Mouse (Mus musculus): ENCODE measurements around the gene Fhl3. TPM values are rescaled to one million over a fixed set of nuclear protein-coding genes. Genes with fewer than 3 reads are reported as not detected.
A peak's percentile ranks its signal among the peaks of the same experiment; 100 is the strongest.
"Not testable (repeated sequence)": the region's sequence is repeated elsewhere in the genome, so short reads cannot be mapped to it uniquely, and the experiment has no call there.

Fhl3 gene
- polyA plus RNA-seq, 1 experiment, result 114 TPM

- TF ChIP-seq CTCF (IDR thresholded peaks at IDR 0.05; ENCODE audit: control insufficient read depth, insufficient read depth, low read length) (no peak), POLR2A (IDR thresholded peaks at IDR 0.05; ENCODE audit: borderline replicate concordance, control insufficient read depth, low read depth, low read length) (no peak)
- peak overlapping the region; percentile 67 for H3K4me3 ChIP-seq (replicated peaks; ENCODE audit: control insufficient read depth, low read depth, low read length)
- peaks cover 14% of the 10 kb centered on the region for H3K4me1 ChIP-seq (ENCODE audit: control insufficient read depth, insufficient read depth, low read length)
- H3K27ac ChIP-seq (ENCODE audit: control insufficient read depth, insufficient read depth, low read depth, low read length, poor library complexity), result peak overlapping the region; percentile 74
- 7% methylated on average over 22 of the region's 22 CpGs for WGBS
Observed at GRCm38 (mm10) chr4:124701052-124701845, 748 bp downstream of the Fhl3 start.

- Histone ChIP-seq H3K4me3 (replicated peaks; ENCODE audit: control insufficient read depth, low read depth, low read length) (no peak overlapping the region), H3K27ac (ENCODE audit: control insufficient read depth, insufficient read depth, low read depth, low read length, poor library complexity) (no peak overlapping the region), H3K4me1 (ENCODE audit: control insufficient read depth, insufficient read depth, low read length) (peaks cover 14% of the 10 kb centered on the region)
- WGBS, result 58% methylated on average over 5 of the region's 5 CpGs
- TF ChIP-seq CTCF (IDR thresholded peaks at IDR 0.05; ENCODE audit: control insufficient read depth, insufficient read depth, low read length) (no peak), POLR2A (IDR thresholded peaks at IDR 0.05; ENCODE audit: borderline replicate concordance, control insufficient read depth, low read depth, low read length) (no peak)
Observed at GRCm38 (mm10) chr4:124701916-124702315, 1.4 kb downstream of the Fhl3 start.

GRCm38 (mm10) chr4:124703406-124703805 lies 2.9 kb downstream of the Fhl3 start:
- Histone ChIP-seq H3K4me3 (replicated peaks; ENCODE audit: control insufficient read depth, low read depth, low read length) (peak overlapping the region; percentile 44), H3K4me1 (ENCODE audit: control insufficient read depth, insufficient read depth, low read length) (peaks cover 14% of the 10 kb centered on the region), H3K27ac (ENCODE audit: control insufficient read depth, insufficient read depth, low read depth, low read length, poor library complexity) (peak overlapping the region; percentile 69)
- 0 out of 2 replicates have a peak, but pooled peaks have one; percentile 20 for TF ChIP-seq POLR2A (IDR thresholded peaks at IDR 0.05; ENCODE audit: borderline replicate concordance, control insufficient read depth, low read depth, low read length)
- TF ChIP-seq CTCF (IDR thresholded peaks at IDR 0.05; ENCODE audit: control insufficient read depth, insufficient read depth, low read length), result no peak
- WGBS, result 28% methylated on average over 2 of the region's 2 CpGs

GRCm38 (mm10) chr4:124703881-124704796 lies 3.6 kb downstream of the Fhl3 start:
- H3K4me1 ChIP-seq (ENCODE audit: control insufficient read depth, insufficient read depth, low read length), result peaks cover 14% of the 10 kb centered on the region
- peak overlapping the region; percentile 69 for H3K27ac ChIP-seq (ENCODE audit: control insufficient read depth, insufficient read depth, low read depth, low read length, poor library complexity)
- no peak for TF ChIP-seq CTCF (IDR thresholded peaks at IDR 0.05; ENCODE audit: control insufficient read depth, insufficient read depth, low read length)
- no peak for TF ChIP-seq POLR2A (IDR thresholded peaks at IDR 0.05; ENCODE audit: borderline replicate concordance, control insufficient read depth, low read depth, low read length)
- WGBS, result 27% methylated on average over 6 of the region's 6 CpGs
- H3K4me3 ChIP-seq (replicated peaks; ENCODE audit: control insufficient read depth, low read depth, low read length), result peak overlapping the region; percentile 5

- no peak overlapping the region for H3K4me3 ChIP-seq (replicated peaks; ENCODE audit: control insufficient read depth, low read depth, low read length)
- peak overlapping the region; percentile 69; the same call in 1 of the 2 replicates for H3K27ac ChIP-seq (ENCODE audit: control insufficient read depth, insufficient read depth, low read depth, low read length, poor library complexity)
- no peak for TF ChIP-seq POLR2A (IDR thresholded peaks at IDR 0.05; ENCODE audit: borderline replicate concordance, control insufficient read depth, low read depth, low read length)
- no peak for TF ChIP-seq CTCF (IDR thresholded peaks at IDR 0.05; ENCODE audit: control insufficient read depth, insufficient read depth, low read length)
- peaks cover 15% of the 10 kb centered on the region for H3K4me1 ChIP-seq (ENCODE audit: control insufficient read depth, insufficient read depth, low read length)
- 5% methylated on average over 11 of the region's 11 CpGs for WGBS
Observed at GRCm38 (mm10) chr4:124704797-124705474, 4.4 kb downstream of the Fhl3 start.

- WGBS, result 78% methylated on average over 23 of the region's 23 CpGs
- Histone ChIP-seq H3K4me1 (ENCODE audit: control insufficient read depth, insufficient read depth, low read length) (peaks cover 15% of the 10 kb centered on the region), H3K4me3 (replicated peaks; ENCODE audit: control insufficient read depth, low read depth, low read length) (no peak overlapping the region), H3K27ac (ENCODE audit: control insufficient read depth, insufficient read depth, low read depth, low read length, poor library complexity) (no peak overlapping the region)
- TF ChIP-seq POLR2A (IDR thresholded peaks at IDR 0.05; ENCODE audit: borderline replicate concordance, control insufficient read depth, low read depth, low read length), result no peak
- no peak for TF ChIP-seq CTCF (IDR thresholded peaks at IDR 0.05; ENCODE audit: control insufficient read depth, insufficient read depth, low read length)
Observed at GRCm38 (mm10) chr4:124705661-124706269, 5.3 kb downstream of the Fhl3 start.

- H3K4me3 ChIP-seq (replicated peaks; ENCODE audit: control insufficient read depth, low read depth, low read length), result not testable (repeated sequence)
- H3K27ac ChIP-seq (ENCODE audit: control insufficient read depth, insufficient read depth, low read depth, low read length, poor library complexity), result 0 out of 2 replicates have a peak overlapping the region, but pooled peaks have one; percentile 15
- peaks cover 15% of the 10 kb centered on the region for H3K4me1 ChIP-seq (ENCODE audit: control insufficient read depth, insufficient read depth, low read length)
- 85% methylated on average over 25 of the region's 25 CpGs for WGBS
Observed at GRCm38 (mm10) chr4:124707381-124708199, 7.1 kb downstream of the Fhl3 start.

GRCm38 (mm10) chr4:124708200-124708517 lies 7.7 kb downstream of the Fhl3 start:
- not testable (repeated sequence) for H3K4me3 ChIP-seq (replicated peaks; ENCODE audit: control insufficient read depth, low read depth, low read length)
- 3% methylated on average over 1 of the region's 1 CpGs for WGBS
- Histone ChIP-seq H3K4me1 (ENCODE audit: control insufficient read depth, insufficient read depth, low read length) (peaks cover 15% of the 10 kb centered on the region), H3K27ac (ENCODE audit: control insufficient read depth, insufficient read depth, low read depth, low read length, poor library complexity) (peak overlapping the region; percentile 70)

All from bone marrow, adult 2 months (tissue).